Mouse (Mus musculus): ENCODE results near the gene Col24a1. TPM values are rescaled to one million over a fixed set of nuclear protein-coding genes. Genes with fewer than 3 reads are reported as not detected.

Gene Col24a1
- polyA plus RNA-seq, 2 experiments: 0.20 to 0.37 TPM

DNA sequence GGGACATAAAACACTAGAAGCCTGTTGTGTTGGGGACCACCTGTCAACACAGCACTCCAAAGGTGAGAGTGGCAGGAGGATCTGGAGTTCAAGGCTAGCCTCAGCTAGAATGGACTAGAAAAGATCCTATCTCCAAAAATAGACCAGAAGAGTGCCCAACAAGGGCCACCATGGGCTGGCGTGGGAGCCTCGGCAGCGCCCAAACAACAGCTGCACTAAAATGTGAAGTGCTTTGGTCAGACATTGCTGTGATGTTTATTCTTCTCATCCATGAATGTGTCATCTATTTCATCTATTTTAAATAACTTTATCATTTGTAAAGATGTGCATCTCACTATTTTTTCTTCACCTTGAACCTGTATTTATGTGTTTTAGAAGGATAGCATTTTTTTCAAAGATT lies 122.1 kb downstream of the Col24a1 start:
- H3K36me3 ChIP-seq (replicated peaks; ENCODE audit: control insufficient read depth, insufficient read depth, low read depth): no peaks in the 10 kb centered on the region
- H3K4me3 ChIP-seq (ENCODE audit: insufficient read depth in 1 of 2, low read depth in 2 of 2, low read length in 2 of 2): no peak overlapping the region
- no peak overlapping the region for H3K27ac ChIP-seq
- no peak overlapping the region for H3K9ac ChIP-seq (replicated peaks)
- 64% methylated on average over 3 of the region's 3 CpGs for WGBS (ENCODE audit: insufficient replicate concordance)
- H3K4me1 ChIP-seq (replicated peaks; ENCODE audit: control insufficient read depth in 2 of 2, insufficient read depth in 2 of 2, low read length in 1 of 2): no peaks in the 10 kb centered on the region
- no peak overlapping the region for H3K4me2 ChIP-seq (ENCODE audit: low read depth)
- H3K27me3 ChIP-seq (ENCODE audit: control insufficient read depth, insufficient read depth, low read length): no peaks in the 10 kb centered on the region
- H3K9me3 ChIP-seq (ENCODE audit: control insufficient read depth, low read length): no peaks in the 10 kb centered on the region
- no peak for DNase-seq (ENCODE audit: low read depth in 3 of 3, low spot score in 3 of 3)
- TF ChIP-seq EP300 (IDR thresholded peaks at IDR 0.05; ENCODE audit: low read depth) (no peak), CTCF (IDR thresholded peaks at IDR 0.05; ENCODE audit: low read depth) (no peak)
- no peak for ATAC-seq (ENCODE audit: insufficient read depth)

DNA sequence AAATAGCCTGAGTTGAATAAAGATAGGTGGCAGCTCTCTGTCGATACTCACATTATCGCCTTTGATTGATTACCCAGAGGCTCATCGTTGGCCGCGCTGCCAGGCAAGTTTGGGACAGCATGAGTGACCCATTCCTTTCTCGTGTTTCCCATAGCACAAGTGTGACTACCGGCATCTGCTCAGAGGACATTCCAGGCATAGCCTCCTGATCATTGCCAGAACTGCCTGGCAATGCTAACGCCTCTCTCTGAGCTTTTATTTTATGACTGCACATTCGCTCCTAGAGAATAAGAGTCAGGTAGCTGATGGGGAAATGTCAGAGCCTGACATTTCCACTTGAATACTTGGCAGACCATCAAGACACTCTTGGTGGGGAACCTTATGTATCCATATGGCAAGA lies 125.5 kb downstream of the Col24a1 start:
- Histone ChIP-seq H3K36me3 (replicated peaks; ENCODE audit: control insufficient read depth, insufficient read depth, low read depth) (no peaks in the 10 kb centered on the region), H3K4me2 (ENCODE audit: low read depth) (no peak overlapping the region), H3K27ac (no peak overlapping the region), H3K4me1 (replicated peaks; ENCODE audit: control insufficient read depth in 2 of 2, insufficient read depth in 2 of 2, low read length in 1 of 2) (no peaks in the 10 kb centered on the region), H3K9me3 (ENCODE audit: control insufficient read depth, low read length) (no peaks in the 10 kb centered on the region), H3K9ac (replicated peaks) (no peak overlapping the region), H3K27me3 (ENCODE audit: control insufficient read depth, insufficient read depth, low read length) (no peaks in the 10 kb centered on the region), H3K4me3 (ENCODE audit: insufficient read depth in 1 of 2, low read depth in 2 of 2, low read length in 2 of 2) (no peak overlapping the region)
- no peak for TF ChIP-seq CTCF (IDR thresholded peaks at IDR 0.05; ENCODE audit: low read depth)
- TF ChIP-seq EP300 (IDR thresholded peaks at IDR 0.05; ENCODE audit: low read depth): no peak
- WGBS (ENCODE audit: insufficient replicate concordance): 64% methylated on average over 9 of the region's 9 CpGs
- no peak for ATAC-seq (ENCODE audit: insufficient read depth)
- DNase-seq (ENCODE audit: low read depth in 3 of 3, low spot score in 3 of 3): no peak

DNA sequence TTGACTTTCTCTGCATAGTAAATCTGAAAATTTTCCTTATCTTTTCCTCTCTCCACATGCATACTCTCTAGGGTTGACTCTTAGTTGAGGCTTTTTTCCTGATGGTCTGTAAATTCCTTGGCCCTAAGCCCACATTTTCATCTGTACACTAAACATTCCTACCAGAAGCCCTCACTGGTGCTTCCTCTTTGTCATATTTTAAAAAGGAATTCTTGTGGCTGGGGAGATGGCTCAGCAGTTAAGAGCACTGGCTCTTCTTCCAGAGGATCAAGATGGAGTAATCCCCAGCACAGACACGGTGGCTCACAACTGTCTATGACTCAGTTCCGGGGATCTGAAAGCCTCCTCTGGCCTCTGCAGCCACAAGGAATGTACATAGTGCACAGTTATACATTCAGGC lies 128.1 kb downstream of the Col24a1 start:
- TF ChIP-seq CTCF (IDR thresholded peaks at IDR 0.05; ENCODE audit: low read depth) (no peak), EP300 (IDR thresholded peaks at IDR 0.05; ENCODE audit: low read depth) (no peak)
- H3K9ac ChIP-seq (replicated peaks): no peak overlapping the region
- H3K4me1 ChIP-seq (replicated peaks; ENCODE audit: control insufficient read depth in 2 of 2, insufficient read depth in 2 of 2, low read length in 1 of 2): no peaks in the 10 kb centered on the region
- DNase-seq (ENCODE audit: low read depth in 3 of 3, low spot score in 3 of 3) (no peak), ATAC-seq (ENCODE audit: insufficient read depth) (no peak)
- H3K4me3 ChIP-seq (ENCODE audit: insufficient read depth in 1 of 2, low read depth in 2 of 2, low read length in 2 of 2): no peak overlapping the region
- no peak overlapping the region for H3K4me2 ChIP-seq (ENCODE audit: low read depth)
- no peak overlapping the region for H3K27ac ChIP-seq
- 43% methylated on average over 2 of the region's 2 CpGs for WGBS (ENCODE audit: insufficient replicate concordance)
- H3K36me3 ChIP-seq (replicated peaks; ENCODE audit: control insufficient read depth, insufficient read depth, low read depth): no peaks in the 10 kb centered on the region
- no peaks in the 10 kb centered on the region for H3K27me3 ChIP-seq (ENCODE audit: control insufficient read depth, insufficient read depth, low read length)
- no peaks in the 10 kb centered on the region for H3K9me3 ChIP-seq (ENCODE audit: control insufficient read depth, low read length)

DNA sequence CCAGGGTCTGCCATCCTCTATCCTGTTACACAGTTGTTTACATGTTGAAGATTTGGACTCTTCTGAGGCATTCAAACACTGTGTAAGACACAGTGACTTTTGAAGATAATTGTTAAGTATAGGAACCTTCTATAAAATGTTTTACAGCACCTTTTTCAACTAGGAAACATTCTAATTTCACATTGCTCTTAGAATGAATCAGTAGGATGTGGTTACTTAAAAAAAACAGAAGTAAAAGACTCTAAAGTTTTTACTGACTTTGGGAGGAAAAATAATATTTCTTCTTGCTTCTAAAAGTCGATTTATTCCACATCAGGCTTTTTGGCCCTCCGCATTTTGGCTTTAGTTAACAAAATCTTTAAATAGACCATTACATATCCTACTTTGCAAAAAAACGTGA lies 129.8 kb downstream of the Col24a1 start:
- no peak for ATAC-seq (ENCODE audit: insufficient read depth)
- DNase-seq (ENCODE audit: low read depth in 3 of 3, low spot score in 3 of 3): no peak
- no peaks in the 10 kb centered on the region for H3K27me3 ChIP-seq (ENCODE audit: control insufficient read depth, insufficient read depth, low read length)
- 64% methylated on average over 3 of the region's 3 CpGs for WGBS (ENCODE audit: insufficient replicate concordance)
- TF ChIP-seq EP300 (IDR thresholded peaks at IDR 0.05; ENCODE audit: low read depth): no peak
- TF ChIP-seq CTCF (IDR thresholded peaks at IDR 0.05; ENCODE audit: low read depth): no peak
- H3K36me3 ChIP-seq (replicated peaks; ENCODE audit: control insufficient read depth, insufficient read depth, low read depth): no peaks in the 10 kb centered on the region
- H3K9me3 ChIP-seq (ENCODE audit: control insufficient read depth, low read length): no peaks in the 10 kb centered on the region
- no peak overlapping the region for H3K27ac ChIP-seq
- no peak overlapping the region for H3K4me2 ChIP-seq (ENCODE audit: low read depth)
- H3K9ac ChIP-seq (replicated peaks): no peak overlapping the region
- no peak overlapping the region for H3K4me3 ChIP-seq (ENCODE audit: insufficient read depth in 1 of 2, low read depth in 2 of 2, low read length in 2 of 2)
- no peaks in the 10 kb centered on the region for H3K4me1 ChIP-seq (replicated peaks; ENCODE audit: control insufficient read depth in 2 of 2, insufficient read depth in 2 of 2, low read length in 1 of 2)

DNA sequence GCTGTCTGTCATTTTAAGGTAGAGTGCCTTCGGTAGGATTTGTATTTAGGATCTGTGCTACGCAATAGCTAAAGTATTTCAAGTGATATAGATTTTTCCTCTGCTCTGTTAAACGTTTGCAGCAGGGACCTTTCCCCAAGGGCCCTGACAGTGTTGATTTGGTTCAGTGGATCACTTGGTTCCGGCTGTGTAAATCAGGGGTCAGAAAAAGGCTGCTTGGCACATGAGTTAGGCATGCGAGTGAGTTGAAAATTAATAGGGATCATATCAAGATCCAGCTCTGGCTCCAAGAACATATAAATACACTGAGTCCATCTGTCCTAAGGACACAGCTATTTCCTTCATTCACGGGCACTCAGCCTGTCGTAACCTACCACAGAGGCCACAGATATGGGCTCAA lies 146.1 kb downstream of the Col24a1 start:
- Histone ChIP-seq H3K4me1 (replicated peaks; ENCODE audit: control insufficient read depth in 2 of 2, insufficient read depth in 2 of 2, low read length in 1 of 2) (no peaks in the 10 kb centered on the region), H3K27ac (no peak overlapping the region), H3K9ac (replicated peaks) (no peak overlapping the region), H3K27me3 (ENCODE audit: control insufficient read depth, insufficient read depth, low read length) (no peaks in the 10 kb centered on the region), H3K9me3 (ENCODE audit: control insufficient read depth, low read length) (no peaks in the 10 kb centered on the region), H3K4me3 (ENCODE audit: insufficient read depth in 1 of 2, low read depth in 2 of 2, low read length in 2 of 2) (no peak overlapping the region), H3K36me3 (replicated peaks; ENCODE audit: control insufficient read depth, insufficient read depth, low read depth) (no peaks in the 10 kb centered on the region), H3K4me2 (ENCODE audit: low read depth) (no peak overlapping the region)
- DNase-seq (ENCODE audit: low read depth in 3 of 3, low spot score in 3 of 3) (no peak), ATAC-seq (ENCODE audit: insufficient read depth) (no peak)
- TF ChIP-seq CTCF (IDR thresholded peaks at IDR 0.05; ENCODE audit: low read depth): no peak
- no peak for TF ChIP-seq EP300 (IDR thresholded peaks at IDR 0.05; ENCODE audit: low read depth)
- WGBS (ENCODE audit: insufficient replicate concordance): 69% methylated on average over 7 of the region's 7 CpGs
